Mouse (Mus musculus) myocyte (in vitro differentiated cells): ENCODE results near the gene Dnase2a.
A peak's percentile ranks its signal among the peaks of the same experiment; 100 is the strongest.

ENCODE experiments used
- CEBPB ChIP-seq: IDR thresholded peaks from 2 replicates; pipeline ENCODE4 v1.6.1; 2011; ENCODE audit warnings: mild to moderate bottlenecking, moderate library complexity; ENCODE audit not compliant: poor library complexity, insufficient read depth, severe bottlenecking
- E2F4 ChIP-seq: IDR thresholded peaks from one replicate; pipeline ENCODE4 v1.6.1; 2011; ENCODE audit warnings: mild to moderate bottlenecking, control low read depth, moderate library complexity; ENCODE audit not compliant: insufficient read depth
- MAX ChIP-seq: IDR thresholded peaks from one replicate; pipeline ENCODE4 v1.6.1; 2011; ENCODE audit warnings: low read depth, mild to moderate bottlenecking, control low read depth
- MYOD1 ChIP-seq, 3 experiments: IDR thresholded peaks; one replicate each; pipeline ENCODE4 v1.6.1; 2011; ENCODE audit warnings: control low read depth in 2 of 3, low read depth in 2 of 3, mild to moderate bottlenecking in 2 of 3, moderate library complexity in 1 of 3; ENCODE audit not compliant: insufficient read length in 2 of 3, control insufficient read depth in 1 of 3
- POLR2A ChIP-seq: IDR thresholded peaks from one replicate; pipeline ENCODE4 v1.6.1; 2011; ENCODE audit warnings: low read depth, mild to moderate bottlenecking, control low read depth, moderate library complexity; ENCODE audit not compliant: insufficient read length
- POLR2AphosphoS2 ChIP-seq: IDR thresholded peaks from one replicate; pipeline ENCODE4 v1.6.1; 2011; ENCODE audit warnings: low read depth, control low read depth; ENCODE audit not compliant: insufficient read length
- REST ChIP-seq: IDR thresholded peaks from one replicate; pipeline ENCODE4 v1.6.1; 2011; ENCODE audit warnings: mild to moderate bottlenecking, control low read depth, moderate library complexity; ENCODE audit not compliant: insufficient read depth, insufficient read length
- SRF ChIP-seq: IDR thresholded peaks from one replicate; pipeline ENCODE4 v1.6.1; 2011; ENCODE audit warnings: low read depth; ENCODE audit not compliant: control insufficient read depth, insufficient read length
- TCF12 ChIP-seq: IDR thresholded peaks from one replicate; pipeline ENCODE4 v1.6.1; 2011; ENCODE audit warnings: mild to moderate bottlenecking, control low read depth; ENCODE audit not compliant: poor library complexity, insufficient read depth, severe bottlenecking
- USF1 ChIP-seq: IDR thresholded peaks from one replicate; pipeline ENCODE4 v1.6.1; 2011; ENCODE audit warnings: low read depth, mild to moderate bottlenecking, control low read depth, moderate library complexity

DNA sequence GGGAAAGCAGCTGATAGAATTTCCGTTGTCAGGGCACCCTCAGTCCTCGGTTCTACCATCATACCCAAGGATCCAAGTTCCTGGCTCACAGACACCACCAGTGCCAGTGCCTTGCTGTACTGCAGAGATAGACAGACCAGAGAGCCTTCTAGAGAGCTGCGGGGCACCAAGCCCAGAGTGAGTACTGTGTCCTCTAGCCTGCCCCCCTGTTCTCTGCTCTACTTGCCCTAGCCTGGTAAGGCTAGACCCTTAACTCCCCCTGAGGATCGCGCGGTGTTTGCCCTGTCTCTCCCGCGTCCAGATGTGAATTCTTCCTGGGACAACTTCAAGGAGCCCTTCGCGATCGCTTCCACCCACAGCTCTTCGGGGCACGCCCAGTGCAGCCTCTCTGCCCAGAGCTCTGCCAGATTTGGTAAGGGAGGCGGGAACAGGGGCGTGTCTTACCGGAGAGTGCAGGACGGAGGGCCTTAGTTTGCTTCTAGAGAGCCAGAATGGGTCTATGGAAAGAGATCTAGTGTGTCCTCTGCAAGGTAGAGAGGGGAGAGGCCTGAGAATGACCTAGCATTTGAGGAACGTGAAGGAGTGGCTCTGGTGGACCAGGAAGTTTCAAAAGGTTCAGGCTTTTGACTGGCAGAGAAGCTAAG, 44.4 kb downstream of the Dnase2a start:
- TF ChIP-seq MAX (no peak), POLR2AphosphoS2 (no peak), POLR2A (no peak), TCF12 (no peak), E2F4 (no peak), USF1 (no peak), SRF (peak; percentile 79), MYOD1 (IDR thresholded peaks at IDR 0.05; ENCODE audit: control insufficient read depth in 1 of 3, insufficient read length in 2 of 3, low read depth in 2 of 3) (no peak), CEBPB (no peak), REST (no peak)
